In genomic region chr4:67626641-67627040, GRCm38 (mm10) we compare ENCODE assay signal across 15 mouse cellular contexts.
"Had no signal": no experiment of that assay in that cellular context is flagged by ENCODE, and none has a peak within 500 bp of the region (broad histone marks: within the 10 kb centered on the region; RNA-seq: fewer than 3 reads in every experiment).

No protein-coding gene starts in this region.

- DNase-seq: liver, postnatal 0 days; lung, adult 2 months; lung, postnatal 14 days; lung, postnatal 4 days; midbrain, embryonic 14.5 days; retina, postnatal 1 day; right cerebral cortex, adult 18-20 months; right cerebral cortex, postnatal 25 days; right cerebral cortex, postnatal 4 days; spleen, adult 18-20 months; thymus, adult 18-20 months; thymus, postnatal 14 days; thymus, postnatal 36 days had no signal

- ATAC-seq: liver, postnatal 0 days; lung, postnatal 0 days; midbrain, embryonic 16.5 days had no signal
